Mouse (Mus musculus) stomach, postnatal 0 days (tissue): ENCODE measurements around the gene Kdm1a.

Experiments used
- CTCF ChIP-seq: IDR thresholded peaks from 2 replicates; pipeline ENCODE4 v1.5.1; 2016; ENCODE audit warnings: antibody characterized with exemption, low read depth, mild to moderate bottlenecking, moderate library complexity
- EP300 ChIP-seq: optimal IDR thresholded peaks from 2 replicates; pipeline ENCODE3; 2016; ENCODE audit warnings: antibody characterized with exemption

DNA sequence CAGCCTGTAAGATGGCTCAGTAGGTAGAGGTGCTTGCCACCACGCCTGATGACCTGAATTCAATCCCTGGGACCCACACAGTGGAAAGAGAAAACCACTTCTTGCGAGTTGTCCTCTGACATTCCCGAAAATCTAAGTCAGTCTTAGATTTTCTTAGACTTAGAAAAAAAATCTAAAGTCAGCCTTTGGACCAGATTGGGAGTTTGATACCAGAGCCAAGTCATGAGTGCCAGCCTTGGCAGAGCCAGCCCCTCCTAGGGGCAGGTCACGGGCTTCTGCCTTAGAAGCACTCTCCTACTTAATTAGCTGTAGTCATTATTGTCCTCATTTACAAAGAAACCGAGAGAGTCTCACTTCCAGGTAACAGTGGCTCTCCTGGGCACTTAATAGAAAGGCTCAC, 19.4 kb upstream of the Kdm1a start:
- TF ChIP-seq CTCF (no peak), EP300 (no peak)
